Mouse (Mus musculus) kidney, postnatal 25 days (tissue): ENCODE data around the gene Cxcl10.

Experiments used
- DNase-seq, 2 experiments: peaks; one replicate each; pipeline ENCODE4 v3.0.0; 2021; ENCODE audit warnings: mixed read lengths in 2 of 2

Cxcl10 gene

DNA sequence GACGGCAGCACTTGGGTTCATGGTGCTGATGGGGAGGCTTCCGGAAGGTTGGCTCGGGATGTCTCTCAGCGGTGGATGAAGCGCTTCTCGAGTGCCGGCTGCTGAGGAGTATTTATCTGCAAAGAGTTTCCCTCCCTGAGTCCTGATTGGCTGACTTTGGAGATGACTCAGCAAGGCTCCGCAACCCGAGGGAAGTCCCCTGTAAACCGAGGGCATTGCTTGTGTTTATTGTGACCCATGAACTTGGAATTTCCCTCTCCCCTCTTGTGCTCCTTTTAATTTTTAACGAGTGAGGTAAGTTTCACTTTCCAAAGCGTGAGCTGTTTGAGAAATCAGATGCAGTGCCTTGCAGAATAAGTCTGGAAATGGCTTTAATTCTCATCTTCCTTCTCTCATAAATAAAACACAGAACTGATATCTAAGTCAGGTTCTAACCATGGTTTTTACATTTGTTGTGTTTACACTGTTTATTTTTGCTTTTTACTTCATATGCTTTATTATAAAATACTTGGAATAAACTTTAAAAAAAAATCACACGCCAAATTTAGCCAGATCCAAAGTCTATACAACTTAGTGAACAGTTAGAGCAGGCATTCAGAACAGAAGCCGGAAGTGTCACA is at the start of gene Cxcl10:
TSS of gene Cxcl10 (minus strand) at position 96 of the 620 bp plus-strand sequence.
- peak; percentile 80 to 87 for DNase-seq

DNA sequence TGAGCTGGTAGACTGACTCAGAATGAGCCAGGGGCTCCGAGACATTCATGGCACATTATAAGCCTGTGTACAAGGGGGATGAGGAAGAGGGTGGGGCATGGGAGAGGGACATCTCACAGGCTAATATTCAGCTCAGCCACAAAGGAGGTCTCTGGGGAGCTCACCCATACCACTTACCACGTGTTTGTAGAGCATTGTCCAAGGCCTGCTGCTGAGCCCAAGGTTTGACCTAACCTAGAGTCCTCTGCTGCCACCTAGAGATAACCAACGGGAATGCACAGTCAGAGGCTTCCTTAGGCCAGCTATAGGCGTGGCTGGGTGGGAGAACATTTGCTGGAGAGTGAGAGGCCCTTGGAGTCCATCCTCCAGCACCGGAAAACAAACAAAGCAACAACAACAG is 49.5 kb upstream of the Cxcl10 start:
- DNase-seq = peak; percentile 82 to 92

DNA sequence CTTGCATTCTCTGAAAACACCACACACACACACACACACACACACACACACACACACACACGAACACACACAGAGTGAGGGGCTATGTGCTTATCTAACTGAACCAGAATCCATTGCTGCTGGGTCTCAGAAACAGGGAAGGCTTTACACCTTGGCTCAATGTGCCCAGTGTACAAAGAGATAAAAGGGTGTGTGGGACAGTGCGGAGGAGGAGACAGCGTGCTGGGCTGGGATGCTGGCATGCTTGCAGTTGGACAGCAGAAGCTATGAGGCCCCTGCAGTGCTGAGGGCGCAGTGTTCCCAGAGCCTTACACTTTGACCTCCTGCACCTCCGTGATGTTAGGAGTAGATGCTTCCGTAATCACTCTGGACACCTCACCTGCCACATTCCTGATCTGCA is 47.8 kb upstream of the Cxcl10 start:
- DNase-seq = no peak

DNA sequence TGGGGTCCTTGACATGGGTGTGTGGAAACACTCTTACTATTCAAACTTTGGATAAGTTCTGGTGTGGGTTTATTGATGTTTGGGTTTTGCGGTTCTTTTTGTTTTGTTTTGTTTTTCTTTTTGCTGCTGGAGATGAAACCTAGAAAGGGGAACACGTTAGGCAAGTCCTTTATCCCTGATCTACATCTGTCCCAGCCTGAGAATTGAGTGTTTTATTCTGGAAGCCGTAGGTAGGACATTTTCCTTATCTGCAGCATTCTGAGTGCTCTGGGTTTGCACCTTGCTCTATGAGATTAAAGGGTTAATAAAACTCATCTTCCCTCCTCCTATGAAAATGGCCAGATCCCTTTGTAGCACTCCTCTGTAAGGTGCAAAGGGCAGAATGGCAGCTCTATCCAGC is 47.1 kb upstream of the Cxcl10 start:
- no peak for DNase-seq

DNA sequence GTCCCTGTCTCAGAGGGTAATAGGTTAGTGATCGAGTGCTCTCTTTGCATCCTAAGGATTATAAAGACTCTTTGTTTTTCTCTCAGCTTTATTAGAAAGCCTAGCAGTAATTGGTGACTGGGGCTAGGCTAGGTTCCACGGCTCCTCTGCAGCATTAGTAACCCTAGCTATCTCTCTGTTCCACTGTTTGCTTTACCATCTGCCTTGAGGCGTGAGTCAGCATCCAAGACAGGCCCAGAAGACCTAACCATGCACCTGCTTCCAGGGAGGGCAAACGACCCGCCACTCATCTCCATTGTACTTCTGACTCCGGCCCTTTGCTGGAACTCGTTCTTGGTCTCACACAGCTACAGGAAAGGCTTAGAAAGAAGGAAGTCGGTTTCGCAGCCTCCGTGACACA is 45.2 kb upstream of the Cxcl10 start:
- no peak for DNase-seq

DNA sequence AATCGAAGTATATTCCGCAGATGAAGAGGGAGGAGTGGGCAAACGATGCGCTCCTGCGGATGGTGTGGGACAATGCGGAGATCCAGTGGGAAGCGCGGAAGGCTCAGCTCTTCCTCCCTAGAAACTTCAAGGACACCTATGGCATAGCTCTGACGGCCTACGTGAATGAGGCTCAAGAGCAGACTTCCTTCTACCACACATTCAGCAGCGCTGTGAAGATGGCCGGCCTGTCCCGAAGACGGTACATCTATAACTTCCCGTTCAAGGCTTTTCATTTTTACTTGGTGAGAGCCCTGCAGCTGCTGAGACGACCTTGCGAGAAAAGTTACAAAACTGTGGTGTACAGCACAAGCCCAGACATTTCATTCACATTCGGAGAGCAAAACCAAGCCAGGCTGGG is 43.9 kb upstream of the Cxcl10 start:
- no peak for DNase-seq

DNA sequence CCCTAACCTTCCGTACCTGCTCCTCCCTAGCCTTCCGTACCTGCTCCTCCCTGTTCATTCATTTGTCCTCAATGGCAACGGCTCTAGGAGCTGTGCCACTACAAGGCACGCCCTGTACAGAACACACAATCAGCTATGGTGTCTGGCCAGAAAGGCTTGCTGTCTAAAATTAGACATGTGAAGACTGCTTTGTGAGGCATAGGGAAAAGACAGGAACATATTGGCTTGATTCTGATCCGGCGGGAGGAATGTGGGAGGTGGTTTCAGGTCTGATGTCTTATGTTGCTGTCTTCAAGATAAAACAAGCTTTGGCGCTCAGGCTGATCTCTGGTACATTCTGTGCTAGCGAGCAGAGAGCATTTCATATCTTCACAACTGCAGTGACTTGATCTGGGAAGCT is 41.9 kb upstream of the Cxcl10 start:
- no peak for DNase-seq

DNA sequence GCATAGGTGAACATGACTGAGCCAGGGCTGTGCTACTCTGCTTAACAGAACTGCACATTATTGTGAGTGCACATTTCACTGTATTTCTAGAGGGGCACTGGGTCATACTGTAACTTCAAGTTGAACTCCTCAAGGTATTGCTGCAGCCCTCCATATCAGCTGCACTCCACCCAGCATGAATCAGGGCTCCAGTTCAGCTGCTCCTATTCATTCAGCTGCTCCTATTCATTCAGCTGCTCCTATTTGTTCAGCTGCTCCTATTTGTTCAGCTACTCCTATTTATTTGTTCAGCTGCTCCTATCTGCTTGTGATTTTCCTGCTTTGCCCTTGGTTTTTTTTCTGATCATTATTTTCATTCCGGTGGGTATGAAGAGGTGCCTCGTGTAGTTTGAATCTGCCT is 41.3 kb upstream of the Cxcl10 start:
- DNase-seq = no peak

DNA sequence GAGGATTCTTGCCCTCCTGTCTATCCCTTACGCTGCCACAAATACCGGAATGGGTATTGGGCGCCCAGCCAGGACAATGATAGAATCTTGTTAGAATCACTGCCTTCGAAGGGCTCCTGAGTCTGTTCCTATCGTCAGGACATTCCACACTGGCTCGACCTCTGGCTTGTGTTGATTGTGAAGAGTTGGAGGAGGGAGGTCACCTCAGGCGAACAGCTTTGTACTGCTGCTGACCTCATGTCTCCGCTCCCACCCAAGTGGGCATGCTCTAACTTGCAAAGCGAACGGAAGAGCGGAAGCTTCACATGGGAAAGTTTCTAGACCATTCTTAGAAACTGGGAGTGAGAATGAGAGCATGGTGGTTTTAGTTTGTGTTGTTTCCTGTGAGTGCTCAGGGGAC is 38.7 kb upstream of the Cxcl10 start:
- peak; percentile 77 to 85 for DNase-seq

DNA sequence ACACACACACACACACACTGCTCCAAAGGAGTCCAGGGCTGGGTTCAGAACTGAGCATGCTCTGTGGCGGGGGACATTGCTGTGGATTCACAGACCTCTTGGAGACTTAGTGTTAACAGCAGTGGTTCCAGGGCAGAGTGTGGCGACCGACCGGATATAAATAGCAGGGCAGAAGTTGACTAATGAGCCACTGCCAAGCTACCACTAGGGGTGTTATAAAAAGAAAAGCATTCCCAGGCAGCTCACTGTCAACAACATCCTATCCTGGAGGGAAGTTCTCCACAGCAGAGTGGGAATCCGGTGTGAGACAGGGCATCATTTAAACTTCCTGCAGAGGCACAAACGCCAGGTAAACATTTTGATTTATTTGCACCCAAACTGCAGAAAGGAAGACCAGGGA is 38.0 kb upstream of the Cxcl10 start:
- DNase-seq = peak; percentile 48 to 71

DNA sequence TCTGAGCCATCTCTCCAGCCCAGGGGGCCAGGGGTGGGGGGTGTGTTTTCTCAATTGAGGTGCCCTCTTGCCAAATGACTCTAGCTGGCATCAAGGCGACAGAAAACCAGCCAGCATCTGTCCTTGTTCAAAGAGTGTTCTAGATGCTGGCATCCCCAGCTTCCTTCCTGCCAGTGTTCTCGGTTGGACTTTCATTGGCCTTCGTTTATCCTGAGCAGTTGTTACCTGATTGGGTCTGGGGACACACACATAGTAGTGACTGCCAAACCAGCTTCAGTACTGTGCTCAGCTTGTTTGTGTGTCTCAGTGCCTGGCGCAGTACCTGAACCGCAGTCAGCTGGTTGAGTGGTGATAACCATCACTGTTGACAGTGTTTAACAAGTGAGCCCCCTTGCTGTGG is 37.4 kb upstream of the Cxcl10 start:
- DNase-seq = peak in 1 of 2 experiments; percentile 46

DNA sequence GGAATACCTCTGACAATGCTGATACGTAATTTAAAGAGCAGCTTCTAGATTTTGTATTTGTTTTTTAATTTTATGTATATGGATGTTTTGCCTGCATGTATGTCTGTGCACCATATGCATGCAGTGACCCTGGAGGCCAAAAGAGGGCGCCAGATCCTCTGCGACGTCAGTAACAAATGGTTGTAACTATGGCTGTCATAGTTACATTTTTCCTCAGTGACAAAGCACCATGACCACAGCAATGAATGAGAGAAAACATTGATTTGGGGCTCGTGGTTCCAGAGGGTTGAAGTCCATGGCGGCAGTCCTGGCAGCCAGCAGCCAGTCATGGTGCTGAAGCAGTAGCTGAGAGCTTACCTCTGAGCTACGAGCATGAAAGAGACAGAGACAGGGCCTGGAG is 36.2 kb upstream of the Cxcl10 start:
- DNase-seq = peak in 1 of 2 experiments; percentile 42

DNA sequence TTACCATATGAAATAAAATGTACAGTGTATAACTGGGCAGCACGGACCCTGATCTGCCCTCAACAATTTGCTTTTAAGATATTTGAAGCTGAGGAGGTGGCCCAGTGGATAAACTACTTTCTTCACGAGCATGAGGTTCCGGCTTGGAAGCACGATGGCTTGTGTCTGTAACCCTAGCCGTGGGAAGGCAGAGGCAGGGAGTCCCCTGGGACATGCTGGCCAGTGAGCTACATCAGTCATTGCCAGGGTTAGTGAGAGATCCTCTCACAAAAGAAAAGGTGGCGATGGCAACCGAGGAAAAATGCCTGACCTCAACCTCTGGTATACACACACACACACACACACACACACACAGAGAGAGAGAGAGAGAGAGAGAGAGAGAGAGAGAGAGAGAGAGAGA is 35.1 kb upstream of the Cxcl10 start:
- no peak for DNase-seq

DNA sequence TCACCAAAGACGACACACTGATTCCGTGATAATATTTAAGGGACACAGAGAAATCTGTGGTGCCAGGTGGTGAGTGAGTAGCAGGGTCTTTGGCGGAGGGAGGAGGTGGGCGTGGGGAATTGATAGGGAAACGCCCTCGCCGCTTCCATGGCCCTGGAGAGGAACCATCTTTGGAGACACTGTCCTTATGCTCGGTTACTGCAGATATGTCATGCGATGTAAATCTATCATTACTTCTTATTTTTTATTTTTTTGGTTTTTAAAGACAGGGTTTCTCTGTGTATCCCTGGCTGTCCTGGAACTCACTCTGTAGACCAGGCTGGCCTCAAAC is 33.6 kb upstream of the Cxcl10 start:
- DNase-seq = no peak

DNA sequence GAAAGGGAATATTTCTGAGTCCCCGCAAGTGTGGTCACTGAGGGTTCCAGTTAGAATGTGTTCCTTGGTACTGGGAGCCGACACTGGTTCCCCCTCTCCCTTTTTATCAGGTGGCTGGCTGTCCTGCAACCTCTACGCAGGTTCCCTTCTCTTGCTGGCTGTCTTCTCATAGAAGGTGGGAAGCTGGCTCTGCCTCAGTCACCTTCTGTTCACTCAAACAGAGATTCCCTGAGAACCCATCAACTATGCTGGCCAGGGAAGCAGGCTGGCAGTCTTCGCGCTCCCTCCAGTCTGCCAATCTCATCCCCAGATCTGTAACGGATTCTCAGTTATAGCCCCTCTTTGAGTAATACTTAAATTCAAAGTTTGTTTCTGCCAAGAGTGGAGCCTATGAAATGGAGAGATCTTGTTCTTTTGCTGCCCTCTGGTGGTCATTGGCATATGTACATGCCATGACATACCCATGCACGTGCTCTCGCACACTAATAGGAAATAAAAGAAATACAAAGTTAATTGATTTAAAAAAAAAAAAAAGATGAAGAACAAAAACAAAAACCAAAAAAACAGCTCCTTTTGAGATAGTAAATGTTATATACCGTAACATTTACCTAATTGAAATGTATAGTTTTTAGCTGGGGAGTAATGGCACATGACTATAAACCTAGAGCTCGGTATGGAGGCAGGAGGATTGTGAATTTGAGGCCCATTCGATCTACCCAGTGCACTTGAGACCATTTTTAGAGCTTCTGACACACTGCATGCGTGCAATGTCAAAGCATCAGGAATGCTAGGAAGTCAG is 33.1 kb upstream of the Cxcl10 start:
- peak; percentile 72 to 93 for DNase-seq

DNA sequence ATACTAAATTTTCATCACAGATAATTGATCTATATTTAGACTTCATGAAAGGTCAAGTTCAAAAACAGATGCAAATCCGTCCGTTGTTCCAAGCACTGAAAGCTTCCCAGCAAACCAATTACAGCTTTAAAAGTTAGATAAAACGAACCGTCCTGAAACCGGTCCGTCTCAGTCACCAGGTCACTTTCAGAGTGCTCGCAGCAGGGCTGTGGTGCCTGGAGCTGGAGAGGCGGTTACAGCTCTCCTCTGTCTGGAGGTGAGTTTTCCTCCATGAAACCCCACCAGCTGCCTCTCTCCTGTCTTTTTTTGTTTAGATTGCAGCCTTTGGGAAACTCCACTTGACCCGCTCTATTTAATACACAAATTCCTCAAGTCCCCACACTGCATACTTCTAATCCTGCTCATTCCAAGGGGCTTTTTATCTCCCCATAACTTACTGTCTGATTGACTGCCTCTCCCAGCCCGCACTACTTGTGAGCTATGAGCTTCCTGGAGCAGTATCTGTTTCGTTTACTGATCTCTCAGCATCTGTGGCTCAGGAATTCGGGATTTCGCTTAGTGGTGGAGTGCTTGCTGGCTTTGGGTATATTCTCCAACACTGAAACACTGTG is 28.2 kb upstream of the Cxcl10 start:
- no peak for DNase-seq

DNA sequence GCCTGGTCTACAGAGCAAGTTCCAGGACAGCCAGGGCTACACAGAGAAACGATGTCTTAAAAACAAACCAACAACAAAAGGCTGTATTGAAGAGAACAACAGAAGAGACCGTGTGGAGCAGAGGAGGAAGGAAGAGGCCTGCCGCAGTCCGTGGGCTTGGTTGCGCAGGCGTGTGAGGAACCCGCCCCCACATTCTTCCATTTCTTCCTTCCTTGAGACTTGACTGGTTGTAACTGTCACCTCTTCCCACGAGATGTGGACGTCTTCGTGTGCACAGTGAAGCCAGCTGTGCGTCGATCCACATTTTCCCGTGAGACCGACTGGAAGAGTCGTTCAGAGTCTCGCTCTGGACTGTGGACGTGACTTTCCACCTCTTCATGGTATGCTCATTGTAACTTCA is 26.7 kb upstream of the Cxcl10 start:
- peak; percentile 43 to 66 for DNase-seq

DNA sequence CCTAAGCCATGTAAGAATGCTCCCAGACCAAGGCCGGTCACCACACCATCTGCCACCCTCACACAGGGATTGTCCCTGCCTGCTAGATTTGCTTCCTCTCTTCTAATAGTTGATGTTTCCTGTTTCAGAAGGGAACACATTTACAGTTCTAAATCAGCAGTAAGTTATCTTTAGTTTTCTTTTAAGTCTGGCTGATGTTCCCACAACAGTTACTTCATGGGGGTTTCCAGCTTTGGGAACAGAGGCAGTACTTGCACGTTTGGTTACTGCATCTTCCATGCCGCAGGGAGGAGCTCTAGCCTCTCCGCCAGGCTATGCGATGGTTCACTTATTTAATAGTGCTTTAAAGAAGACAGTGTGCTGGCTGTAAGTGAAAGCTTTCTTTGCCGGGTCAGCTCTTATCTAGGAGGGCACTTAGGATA is 26.0 kb upstream of the Cxcl10 start:
- peak; percentile 66 to 79 for DNase-seq

DNA sequence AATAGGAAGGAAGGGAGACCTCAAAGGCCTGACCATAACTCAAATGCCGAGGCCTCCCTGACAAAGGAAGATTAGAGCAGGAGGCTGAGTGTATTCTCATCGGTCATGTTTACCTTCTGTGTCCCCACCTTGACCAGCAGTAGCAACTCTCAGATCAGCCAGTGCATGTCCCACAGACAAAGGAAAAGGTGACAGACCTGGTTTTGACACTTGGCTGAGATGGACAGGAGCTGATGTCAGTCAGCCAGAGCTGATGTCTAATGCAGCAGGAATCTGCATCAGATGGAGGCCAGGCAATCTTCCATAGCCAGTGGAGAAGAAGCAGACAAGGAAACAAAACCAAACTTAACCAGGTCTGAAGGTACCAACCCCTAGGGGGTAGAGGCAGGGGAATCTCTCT is 23.9 kb upstream of the Cxcl10 start:
- DNase-seq = no peak

DNA sequence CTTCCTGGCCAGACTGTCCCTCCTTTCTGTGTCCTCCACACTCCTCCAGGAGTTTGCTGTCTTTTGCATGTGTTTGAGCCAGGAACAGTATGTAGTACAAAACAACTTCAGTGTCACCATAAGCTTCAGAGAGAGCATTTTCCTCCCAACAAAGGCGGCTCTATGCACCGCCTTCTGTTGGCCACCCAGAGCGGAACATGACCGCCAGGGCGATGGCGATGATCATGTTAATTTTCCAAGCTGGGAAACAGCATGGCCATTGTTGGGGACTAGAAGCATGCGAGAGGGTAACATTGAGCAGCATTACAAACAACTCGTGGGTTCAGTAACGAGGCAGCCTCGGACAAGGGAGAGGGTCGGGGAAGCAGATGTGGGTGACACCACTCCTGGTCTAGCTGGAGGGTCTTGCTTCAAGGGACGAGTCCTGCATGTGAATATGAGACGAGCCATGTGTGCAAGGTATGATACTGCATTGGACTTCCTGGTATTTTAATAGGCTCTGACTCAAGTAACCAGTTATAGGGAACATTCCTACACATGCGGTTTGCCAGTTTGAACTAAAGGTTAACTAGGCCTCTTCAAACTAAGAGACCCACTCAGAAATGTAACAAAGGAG is 22.8 kb upstream of the Cxcl10 start:
- DNase-seq = no peak

DNA sequence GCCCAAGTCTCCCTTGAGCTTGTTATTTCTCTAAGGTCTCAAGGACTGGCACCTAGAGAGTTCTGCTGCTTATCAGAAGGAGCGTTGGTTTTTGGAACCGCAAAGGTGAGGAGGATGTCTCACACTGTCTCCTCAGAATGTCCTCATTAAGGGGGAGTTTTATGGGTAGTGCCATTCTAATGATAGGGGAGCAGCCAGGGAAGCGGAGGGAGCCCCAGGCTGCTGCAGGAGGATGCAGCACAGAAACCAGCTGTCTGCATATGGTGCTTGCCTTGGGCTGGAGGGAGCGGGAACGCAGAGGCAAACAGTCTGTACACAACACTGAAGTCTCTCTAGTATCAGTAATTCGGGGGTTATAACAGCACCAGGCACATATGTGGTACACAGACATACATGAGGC is 22.2 kb upstream of the Cxcl10 start:
- no peak for DNase-seq

DNA sequence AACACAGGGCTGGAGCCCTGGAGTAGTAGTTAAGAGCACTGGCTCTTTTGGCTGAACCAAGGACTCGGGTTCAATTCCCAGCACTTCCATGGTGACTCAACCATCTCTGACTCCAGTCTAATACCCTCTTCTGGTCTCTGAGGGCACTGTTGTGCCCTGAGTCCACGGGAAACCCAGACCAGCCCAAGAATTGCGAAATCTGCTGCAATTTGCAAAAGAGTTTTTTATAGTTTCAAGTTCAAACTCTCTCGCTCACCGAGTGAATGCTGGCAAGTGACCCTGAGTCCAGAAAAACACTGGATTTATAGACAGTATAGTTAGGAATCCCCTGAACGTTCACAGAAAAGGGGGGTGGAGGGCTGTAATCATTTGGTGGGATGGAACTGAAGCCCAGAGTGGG is 21.7 kb upstream of the Cxcl10 start:
- DNase-seq = no peak

DNA sequence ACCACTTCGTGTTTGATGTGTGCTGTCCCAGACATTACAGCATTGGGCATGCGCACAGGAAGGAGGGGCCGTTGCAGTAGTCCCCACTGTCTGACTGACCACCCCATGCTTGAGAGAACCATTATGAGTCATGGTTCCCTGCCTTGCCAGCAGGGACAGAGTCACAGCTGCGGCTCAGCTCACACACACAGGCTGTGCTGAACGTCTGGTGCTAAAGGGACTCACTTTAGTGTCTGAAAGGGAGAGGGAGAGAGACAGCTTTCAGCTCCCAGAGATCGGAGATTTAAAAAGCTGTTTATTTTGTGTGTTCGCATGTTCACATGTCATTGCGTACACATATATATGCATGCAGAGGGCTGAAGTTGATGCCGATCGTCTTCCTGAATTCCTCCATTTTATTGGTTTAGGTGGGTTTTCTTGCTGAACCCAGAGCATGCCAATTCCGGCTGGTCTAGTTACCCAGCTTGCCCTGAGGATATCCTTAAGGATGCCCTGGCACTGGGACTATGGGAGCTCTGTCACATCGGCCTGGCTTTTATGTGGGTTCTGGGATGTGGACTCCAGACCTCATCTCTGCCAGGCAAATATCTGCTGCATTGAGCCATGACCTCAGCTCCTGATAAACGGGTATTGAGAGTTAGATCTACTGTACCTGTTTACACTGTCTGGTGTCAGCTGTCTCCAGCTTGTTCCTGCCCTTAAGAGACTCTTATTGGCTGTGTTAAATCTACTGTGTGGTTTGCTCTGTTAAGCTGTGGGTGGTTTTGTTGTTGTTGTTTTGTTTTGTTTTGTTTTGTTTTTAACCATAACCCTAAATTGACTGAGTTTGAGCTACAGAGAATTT is 20.7 kb upstream of the Cxcl10 start:
- DNase-seq = peak; percentile 49 to 73
